Comparison of ENCODE assay signal across 19 mouse cellular contexts in genomic region chr13:108937272-108937671, GRCm38 (mm10).
"Had no signal": no experiment of that assay in that cellular context is flagged by ENCODE, and none has a peak within 500 bp of the region (broad histone marks: within the 10 kb centered on the region; RNA-seq: fewer than 3 reads in every experiment).

No protein-coding gene starts in this region.

- H3K27me3 ChIP-seq: liver, embryonic 15.5 days; lung, embryonic 15.5 days; midbrain, embryonic 13.5 days; midbrain, embryonic 15.5 days; neural tube, embryonic 13.5 days; neural tube, embryonic 15.5 days had no signal

- DNase-seq: liver, postnatal 0 days; lung, adult 2 months; lung, postnatal 14 days; lung, postnatal 36 days; retina, postnatal 1 day; right cerebral cortex, adult 18-20 months; right cerebral cortex, postnatal 25 days; right cerebral cortex, postnatal 4 days; spleen, adult 18-20 months; thymus, adult 18-20 months; thymus, postnatal 14 days; thymus, postnatal 36 days had no signal

- H3K36me3 ChIP-seq: liver, embryonic 15.5 days; lung, embryonic 15.5 days; midbrain, embryonic 13.5 days; midbrain, embryonic 15.5 days; neural tube, embryonic 13.5 days; neural tube, embryonic 15.5 days had no signal

- H3K4me1 ChIP-seq: liver, embryonic 15.5 days; lung, embryonic 15.5 days; midbrain, embryonic 13.5 days; midbrain, embryonic 15.5 days; neural tube, embryonic 13.5 days; neural tube, embryonic 15.5 days had no signal

- H3K9me3 ChIP-seq: liver, embryonic 15.5 days; lung, embryonic 15.5 days; midbrain, embryonic 13.5 days; midbrain, embryonic 15.5 days; neural tube, embryonic 15.5 days had no signal

- ATAC-seq: liver, postnatal 0 days; lung, postnatal 0 days; midbrain, embryonic 13.5 days; midbrain, embryonic 15.5 days had no signal

- H3K4me3 ChIP-seq: liver, embryonic 15.5 days; lung, embryonic 15.5 days; midbrain, embryonic 13.5 days; midbrain, embryonic 15.5 days; neural tube, embryonic 13.5 days; neural tube, embryonic 15.5 days had no signal
